Comparison of ENCODE assay signal across 8 mouse cellular contexts in the genomic region with DNA sequence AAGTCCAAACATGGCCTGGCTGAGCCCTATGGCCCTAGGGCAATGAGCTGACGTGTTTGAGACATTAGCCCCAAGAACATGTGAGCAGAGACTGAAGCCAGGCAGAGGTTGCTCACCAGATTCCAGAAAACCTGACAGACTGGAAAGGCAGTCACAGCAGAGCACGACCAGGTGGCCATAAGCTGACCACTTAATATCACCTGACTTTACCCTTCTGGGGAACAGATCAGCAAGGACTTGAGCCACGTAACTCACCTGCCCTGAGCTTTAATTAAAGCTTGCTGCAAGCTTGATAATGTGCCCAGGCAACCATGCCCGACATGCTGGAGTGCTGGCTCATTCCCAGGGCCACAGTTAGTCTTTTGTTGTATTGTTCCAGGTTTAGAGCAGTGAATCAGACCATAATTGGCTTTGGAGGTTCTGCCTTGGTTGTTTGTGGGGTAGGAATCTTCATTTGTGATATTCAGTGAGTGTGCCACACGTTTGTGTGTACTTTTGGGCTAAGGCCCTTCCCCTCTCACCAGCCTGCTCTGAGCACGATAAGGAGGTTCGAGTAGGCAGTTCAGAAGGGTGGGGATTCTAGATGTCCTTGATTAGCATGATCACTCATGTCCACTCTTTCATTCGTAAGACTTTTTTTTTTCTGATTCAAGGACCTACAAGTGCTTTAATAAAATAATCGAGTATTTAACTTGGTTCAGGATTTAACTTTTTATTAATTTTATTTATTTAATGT. TPM values are rescaled to one million over a fixed set of nuclear protein-coding genes. Genes with fewer than 3 reads are reported as not detected.
DNase-seq lines count a peak whose midpoint lies in the region; ATAC-seq and TF ChIP-seq lines count a peak whose summit lies in the region.

No protein-coding gene starts in this region.

- H3K36me3 ChIP-seq in heart, postnatal 0 days (replicated peaks; ENCODE audit: control insufficient read depth, insufficient read depth, low read length) = no peaks in the 10 kb centered on the region
- H3K36me3 ChIP-seq in midbrain, embryonic 14.5 days (ENCODE audit: control insufficient read depth, insufficient read depth, low read length) = no peaks in the 10 kb centered on the region

- WGBS in heart, postnatal 0 days = 59% methylated on average over 9 of the region's 9 CpGs
- 49% methylated on average over 9 of the region's 9 CpGs for WGBS in midbrain, embryonic 14.5 days

- H3K9me3 ChIP-seq in heart, postnatal 0 days (replicated peaks; ENCODE audit: control insufficient read depth, low read length) = no peaks in the 10 kb centered on the region
- H3K9me3 ChIP-seq in midbrain, embryonic 14.5 days (ENCODE audit: control insufficient read depth, low read length) = no peaks in the 10 kb centered on the region

- H3K4me3 ChIP-seq in heart, postnatal 0 days (ENCODE audit: low read depth, low read length) = no peak overlapping the region
- H3K4me3 ChIP-seq in midbrain, embryonic 14.5 days (replicated peaks; ENCODE audit: low read depth, low read length) = no peak overlapping the region

- H3K9ac ChIP-seq in heart, postnatal 0 days (replicated peaks; ENCODE audit: low read depth, low read length) = no peak overlapping the region
- no peak overlapping the region for H3K9ac ChIP-seq in midbrain, embryonic 14.5 days (replicated peaks; ENCODE audit: low read length)

- ATAC-seq in heart, postnatal 0 days (ENCODE audit: insufficient read depth, low read depth) = no peak
- ATAC-seq in megakaryocyte progenitor cell, adult 5-6 weeks (replicated peaks; ENCODE audit: poor library complexity) = peak; percentile 79
- no peak for ATAC-seq in midbrain, embryonic 14.5 days (ENCODE audit: low FRiP score, low TSS enrichment)

- H3K27me3 ChIP-seq in heart, postnatal 0 days (ENCODE audit: control insufficient read depth, insufficient read depth, low read length) = no peaks in the 10 kb centered on the region
- no peaks in the 10 kb centered on the region for H3K27me3 ChIP-seq in midbrain, embryonic 14.5 days (ENCODE audit: control insufficient read depth, insufficient read depth, low read length)

- TF ChIP-seq EP300 in heart, postnatal 0 days (IDR thresholded peaks at IDR 0.05; ENCODE audit: low read depth) = no peak

- DNase-seq in heart, postnatal 0 days (ENCODE audit: low spot score) = no peak
- DNase-seq in heart, postnatal 25 days (ENCODE audit: low spot score) = no peak
- peak; percentile 86 for DNase-seq in cerebellum, adult 9-10 months
- DNase-seq in kidney, adult 9 months = peak; percentile 78
- no peak for DNase-seq in midbrain, embryonic 14.5 days
- no peak for DNase-seq in left cerebral cortex, postnatal 25 days (ENCODE audit: low spot score in 2 of 2)
- no peak for DNase-seq in thymus, postnatal 0 days (ENCODE audit: low spot score)

- H3K27ac ChIP-seq in heart, postnatal 0 days (ENCODE audit: low read depth) = peak overlapping the region; percentile 60
- H3K27ac ChIP-seq in midbrain, embryonic 14.5 days (replicated peaks; ENCODE audit: low read depth, low read length) = no peak overlapping the region

- H3K4me1 ChIP-seq in heart, postnatal 0 days (ENCODE audit: control insufficient read depth, insufficient read depth) = peaks cover 27% of the 10 kb centered on the region
- H3K4me1 ChIP-seq in midbrain, embryonic 14.5 days (ENCODE audit: control insufficient read depth, insufficient read depth, low read length) = no peaks in the 10 kb centered on the region

- intact Hi-C loops in heart, postnatal 25 days (cut with DNase I) = loop anchor here (2.0 to 10.0 kb wide), 2 partner anchors 18 to 56 kb away; a partner anchor contains a TSS
- intact Hi-C loops in left cerebral cortex, postnatal 25 days (cut with DNase I) = no loop called here

- H3K4me2 ChIP-seq in heart, postnatal 0 days (ENCODE audit: low read depth, low read length) = no peak overlapping the region
- no peak overlapping the region for H3K4me2 ChIP-seq in midbrain, embryonic 14.5 days (ENCODE audit: low read length)

- no peak for TF ChIP-seq CTCF in heart, postnatal 0 days (IDR thresholded peaks at IDR 0.05; ENCODE audit: low read depth)

RNA-seq across cellular contexts. Expression of a gene that starts 52.1 kb away (rescaled TPM):
- total RNA-seq in heart, postnatal 0 days (2014; rRNA removed; ENCODE audit: low replicate concordance) = 28.9 and 38.3 TPM in 2 replicates
- polyA plus RNA-seq in heart, postnatal 0 days (2015; fragmentation: Nextera tagmentation; extraction: Ambion mirVana) = 26.6 and 28.1 TPM in 2 replicates
- 10 to 100 TPM; 33.6 to 37.4 TPM for total RNA-seq in heart, postnatal 25 days (2021)
- 14.9 and 16.0 TPM in 2 replicates for total RNA-seq in megakaryocyte progenitor cell, adult 5-6 weeks (2015)
- 27.5 and 28.3 TPM in 2 replicates for total RNA-seq in megakaryocyte progenitor cell, adult 5-6 weeks (2017)
- 8.1 and 11.3 TPM in 2 replicates for polyA plus RNA-seq in midbrain, embryonic 14.5 days (2014; fragmentation: Nextera tagmentation; extraction: Ambion mirVana)
- total RNA-seq in left cerebral cortex, postnatal 25 days (2021) = 10 to 100 TPM; 13.7 to 15.2 TPM
- 176 and 185 TPM in 2 replicates for polyA plus RNA-seq in thymus, postnatal 0 days (2015; fragmentation: Nextera tagmentation; extraction: Ambion mirVana)

Comparison
In these comparisons a context has a peak if more than half of its experiments do, and no peak if none do; other contexts are left out.
1. DNase-seq: peak in cerebellum, adult 9-10 months (single experiment) and kidney, adult 9 months (single experiment); none in heart, postnatal 0 days (single experiment), heart, postnatal 25 days (single experiment), midbrain, embryonic 14.5 days (single experiment), left cerebral cortex, postnatal 25 days (0 of 2) and thymus, postnatal 0 days (single experiment).